Mouse (Mus musculus): ENCODE measurements at regions not wholly inside any gene's neighbourhood (a gene's known extent, or its start where the extent isn't known, plus 50 kb on each side); places are given as distances from the start of the nearest gene placed in this dataset.

- H3K4me2 ChIP-seq (replicated peaks; ENCODE audit: low read depth, low read length) = no peak overlapping the region
- 51% methylated on average over 4 of the region's 4 CpGs for WGBS
- ATAC-seq (ENCODE audit: low FRiP score, low TSS enrichment) = no peak
Measured at GRCm38 (mm10) chr3:144305456-144305855, 100.4 kb upstream of the Lmo4 start.

GRCm38 (mm10) chr3:144304924-144305323 is 99.9 kb upstream of the Lmo4 start:
- 23% methylated on average over 4 of the region's 4 CpGs for WGBS
- Histone ChIP-seq H3K9me3 (ENCODE audit: control insufficient read depth, low read length) (no peaks in the 10 kb centered on the region), H3K27ac (ENCODE audit: low read depth, low read length) (no peak overlapping the region), H3K4me3 (ENCODE audit: low read length) (no peak overlapping the region), H3K27me3 (ENCODE audit: control insufficient read depth, insufficient read depth, low read length) (no peaks in the 10 kb centered on the region), H3K36me3 (ENCODE audit: control insufficient read depth, insufficient read depth, low read length) (no peaks in the 10 kb centered on the region), H3K9ac (ENCODE audit: low read depth, low read length) (no peak overlapping the region), H3K4me2 (replicated peaks; ENCODE audit: low read depth, low read length) (no peak overlapping the region), H3K4me1 (ENCODE audit: control insufficient read depth, insufficient read depth, low read length) (no peaks in the 10 kb centered on the region)
- ATAC-seq (ENCODE audit: low FRiP score, low TSS enrichment) = peak; percentile 46

More at GRCm38 (mm10) chr3:144305456-144305855, 100.4 kb upstream of the Lmo4 start:
- Histone ChIP-seq H3K36me3 (ENCODE audit: control insufficient read depth, insufficient read depth, low read length) (no peaks in the 10 kb centered on the region), H3K9me3 (ENCODE audit: control insufficient read depth, low read length) (no peaks in the 10 kb centered on the region), H3K9ac (ENCODE audit: low read depth, low read length) (no peak overlapping the region), H3K27ac (ENCODE audit: low read depth, low read length) (no peak overlapping the region), H3K4me3 (ENCODE audit: low read length) (no peak overlapping the region), H3K4me1 (ENCODE audit: control insufficient read depth, insufficient read depth, low read length) (no peaks in the 10 kb centered on the region), H3K27me3 (ENCODE audit: control insufficient read depth, insufficient read depth, low read length) (no peaks in the 10 kb centered on the region)

GRCm38 (mm10) chr3:144302626-144303025 is 97.6 kb upstream of the Lmo4 start:
- no peak for ATAC-seq (ENCODE audit: low FRiP score, low TSS enrichment)
- WGBS = 92% methylated on average over 3 of the region's 3 CpGs
- no peak overlapping the region for H3K4me3 ChIP-seq (ENCODE audit: low read length)

GRCm38 (mm10) chr3:144301068-144301467 is 96.0 kb upstream of the Lmo4 start:
- no peak for ATAC-seq (ENCODE audit: low FRiP score, low TSS enrichment)
- Histone ChIP-seq H3K9me3 (ENCODE audit: control insufficient read depth, low read length) (no peaks in the 10 kb centered on the region), H3K9ac (ENCODE audit: low read depth, low read length) (no peak overlapping the region), H3K4me1 (ENCODE audit: control insufficient read depth, insufficient read depth, low read length) (no peaks in the 10 kb centered on the region), H3K4me2 (replicated peaks; ENCODE audit: low read depth, low read length) (no peak overlapping the region), H3K36me3 (ENCODE audit: control insufficient read depth, insufficient read depth, low read length) (no peaks in the 10 kb centered on the region), H3K4me3 (ENCODE audit: low read length) (no peak overlapping the region), H3K27me3 (ENCODE audit: control insufficient read depth, insufficient read depth, low read length) (no peaks in the 10 kb centered on the region), H3K27ac (ENCODE audit: low read depth, low read length) (no peak overlapping the region)
- 75% methylated on average over 3 of the region's 3 CpGs for WGBS

More at GRCm38 (mm10) chr3:144302626-144303025, 97.6 kb upstream of the Lmo4 start:
- no peak overlapping the region for H3K4me2 ChIP-seq (replicated peaks; ENCODE audit: low read depth, low read length)
- H3K4me1 ChIP-seq (ENCODE audit: control insufficient read depth, insufficient read depth, low read length) = no peaks in the 10 kb centered on the region
- no peak overlapping the region for H3K27ac ChIP-seq (ENCODE audit: low read depth, low read length)
- no peaks in the 10 kb centered on the region for H3K9me3 ChIP-seq (ENCODE audit: control insufficient read depth, low read length)
- H3K36me3 ChIP-seq (ENCODE audit: control insufficient read depth, insufficient read depth, low read length) = no peaks in the 10 kb centered on the region
- H3K27me3 ChIP-seq (ENCODE audit: control insufficient read depth, insufficient read depth, low read length) = no peaks in the 10 kb centered on the region
- H3K9ac ChIP-seq (ENCODE audit: low read depth, low read length) = no peak overlapping the region

GRCm38 (mm10) chr3:144299239-144299638 is 94.2 kb upstream of the Lmo4 start:
- H3K27ac ChIP-seq (ENCODE audit: low read depth, low read length) = no peak overlapping the region
- 90% methylated on average over 5 of the region's 5 CpGs for WGBS
- no peak for ATAC-seq (ENCODE audit: low FRiP score, low TSS enrichment)
- no peaks in the 10 kb centered on the region for H3K4me1 ChIP-seq (ENCODE audit: control insufficient read depth, insufficient read depth, low read length)
- no peaks in the 10 kb centered on the region; the same call in 1 of the 2 replicates for H3K9me3 ChIP-seq (ENCODE audit: control insufficient read depth, low read length)
- no peaks in the 10 kb centered on the region for H3K27me3 ChIP-seq (ENCODE audit: control insufficient read depth, insufficient read depth, low read length)
- no peak overlapping the region for H3K9ac ChIP-seq (ENCODE audit: low read depth, low read length)
- H3K4me2 ChIP-seq (replicated peaks; ENCODE audit: low read depth, low read length) = no peak overlapping the region
- no peaks in the 10 kb centered on the region for H3K36me3 ChIP-seq (ENCODE audit: control insufficient read depth, insufficient read depth, low read length)
- no peak overlapping the region for H3K4me3 ChIP-seq (ENCODE audit: low read length)

GRCm38 (mm10) chr3:144289489-144289888 is 84.5 kb upstream of the Lmo4 start:
- Histone ChIP-seq H3K9me3 (ENCODE audit: control insufficient read depth, low read length) (no peaks in the 10 kb centered on the region), H3K36me3 (ENCODE audit: control insufficient read depth, insufficient read depth, low read length) (no peaks in the 10 kb centered on the region), H3K4me2 (replicated peaks; ENCODE audit: low read depth, low read length) (no peak overlapping the region), H3K27ac (ENCODE audit: low read depth, low read length) (no peak overlapping the region), H3K9ac (ENCODE audit: low read depth, low read length) (no peak overlapping the region), H3K4me1 (ENCODE audit: control insufficient read depth, insufficient read depth, low read length) (no peaks in the 10 kb centered on the region), H3K4me3 (ENCODE audit: low read length) (no peak overlapping the region), H3K27me3 (ENCODE audit: control insufficient read depth, insufficient read depth, low read length) (no peaks in the 10 kb centered on the region)
- no peak for ATAC-seq (ENCODE audit: low FRiP score, low TSS enrichment)
- 88% methylated on average over 3 of the region's 3 CpGs for WGBS

GRCm38 (mm10) chr3:144286100-144286499 is 81.1 kb upstream of the Lmo4 start:
- 72% methylated on average over 8 of the region's 8 CpGs for WGBS
- Histone ChIP-seq H3K4me3 (ENCODE audit: low read length) (no peak overlapping the region), H3K4me1 (ENCODE audit: control insufficient read depth, insufficient read depth, low read length) (no peaks in the 10 kb centered on the region), H3K9ac (ENCODE audit: low read depth, low read length) (no peak overlapping the region), H3K4me2 (replicated peaks; ENCODE audit: low read depth, low read length) (no peak overlapping the region), H3K27ac (ENCODE audit: low read depth, low read length) (no peak overlapping the region), H3K9me3 (ENCODE audit: control insufficient read depth, low read length) (no peaks in the 10 kb centered on the region), H3K27me3 (ENCODE audit: control insufficient read depth, insufficient read depth, low read length) (no peaks in the 10 kb centered on the region), H3K36me3 (ENCODE audit: control insufficient read depth, insufficient read depth, low read length) (no peaks in the 10 kb centered on the region)
- no peak for ATAC-seq (ENCODE audit: low FRiP score, low TSS enrichment)

GRCm38 (mm10) chr3:144284326-144284725 is 79.3 kb upstream of the Lmo4 start:
- H3K4me3 ChIP-seq (ENCODE audit: low read length) = no peak overlapping the region
- no peak overlapping the region for H3K9ac ChIP-seq (ENCODE audit: low read depth, low read length)
- no peaks in the 10 kb centered on the region for H3K4me1 ChIP-seq (ENCODE audit: control insufficient read depth, insufficient read depth, low read length)
- H3K9me3 ChIP-seq (ENCODE audit: control insufficient read depth, low read length) = no peaks in the 10 kb centered on the region
- H3K27me3 ChIP-seq (ENCODE audit: control insufficient read depth, insufficient read depth, low read length) = no peaks in the 10 kb centered on the region
- H3K36me3 ChIP-seq (ENCODE audit: control insufficient read depth, insufficient read depth, low read length) = no peaks in the 10 kb centered on the region
- WGBS = 66% methylated on average over 3 of the region's 3 CpGs
- ATAC-seq (ENCODE audit: low FRiP score, low TSS enrichment) = no peak
- H3K4me2 ChIP-seq (replicated peaks; ENCODE audit: low read depth, low read length) = no peak overlapping the region
- no peak overlapping the region for H3K27ac ChIP-seq (ENCODE audit: low read depth, low read length)

GRCm38 (mm10) chr3:144273115-144273514 is 68.1 kb upstream of the Lmo4 start:
- Histone ChIP-seq H3K9me3 (ENCODE audit: control insufficient read depth, low read length) (no peaks in the 10 kb centered on the region), H3K27ac (ENCODE audit: low read depth, low read length) (no peak overlapping the region), H3K9ac (ENCODE audit: low read depth, low read length) (no peak overlapping the region), H3K4me3 (ENCODE audit: low read length) (no peak overlapping the region), H3K4me2 (replicated peaks; ENCODE audit: low read depth, low read length) (no peak overlapping the region), H3K27me3 (ENCODE audit: control insufficient read depth, insufficient read depth, low read length) (no peaks in the 10 kb centered on the region), H3K4me1 (ENCODE audit: control insufficient read depth, insufficient read depth, low read length) (no peaks in the 10 kb centered on the region), H3K36me3 (ENCODE audit: control insufficient read depth, insufficient read depth, low read length) (no peaks in the 10 kb centered on the region)
- ATAC-seq (ENCODE audit: low FRiP score, low TSS enrichment) = no peak
- 94% methylated on average over 5 of the region's 5 CpGs for WGBS

All from kidney, embryonic 14.5 days (tissue).